Mouse (Mus musculus): ENCODE measurements around the gene Nln. TPM values are rescaled to one million over a fixed set of nuclear protein-coding genes. Genes with fewer than 3 reads are reported as not detected.
A peak's percentile ranks its signal among the peaks of the same experiment; 100 is the strongest.

The Nln gene
- polyA plus RNA-seq, 1 experiment from 2014 or later, result 25.2 TPM

DNA sequence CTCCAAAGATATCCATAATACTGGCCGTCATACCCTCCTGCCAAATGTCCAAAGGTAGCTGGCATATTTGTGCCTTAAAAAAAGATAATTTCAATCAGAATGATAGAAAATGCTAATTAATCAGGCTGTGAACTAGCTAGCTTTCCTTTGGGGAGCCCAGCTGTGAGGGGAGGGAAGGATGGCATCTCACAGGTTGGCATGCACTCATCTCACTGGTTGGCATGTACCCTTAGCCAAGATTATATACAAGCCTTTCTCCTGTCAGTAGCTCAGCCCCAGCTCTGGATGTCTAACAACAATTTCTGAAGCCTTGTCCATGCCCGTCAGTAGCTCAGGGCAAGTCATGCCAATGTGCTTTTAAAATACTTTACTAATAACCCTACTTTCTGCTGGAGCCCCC lies 73.8 kb downstream of the Nln start:
- no peak overlapping the region for H3K9ac ChIP-seq (ENCODE audit: low read length)
- ATAC-seq (ENCODE audit: insufficient read depth, low FRiP score, low TSS enrichment) (no peak), DNase-seq (ENCODE audit: low spot score) (no peak)
- 90% methylated on average over 2 of the region's 2 CpGs for WGBS
- no peaks in the 10 kb centered on the region; the same call in 1 of the 2 replicates for H3K36me3 ChIP-seq (ENCODE audit: control insufficient read depth, insufficient read depth, low read length)
- H3K9me3 ChIP-seq (ENCODE audit: control insufficient read depth, low read length), result no peaks in the 10 kb centered on the region
- H3K27me3 ChIP-seq (ENCODE audit: control insufficient read depth, insufficient read depth, low read length), result no peaks in the 10 kb centered on the region
- H3K4me2 ChIP-seq (ENCODE audit: low read depth), result no peak overlapping the region
- peaks cover 3% of the 10 kb centered on the region; the same call in 1 of the 2 replicates for H3K4me1 ChIP-seq (ENCODE audit: control insufficient read depth, insufficient read depth, low read length)
- no peak overlapping the region for H3K4me3 ChIP-seq (ENCODE audit: low read depth, low read length)
- no peak overlapping the region for H3K27ac ChIP-seq (ENCODE audit: low read depth, low read length)

DNA sequence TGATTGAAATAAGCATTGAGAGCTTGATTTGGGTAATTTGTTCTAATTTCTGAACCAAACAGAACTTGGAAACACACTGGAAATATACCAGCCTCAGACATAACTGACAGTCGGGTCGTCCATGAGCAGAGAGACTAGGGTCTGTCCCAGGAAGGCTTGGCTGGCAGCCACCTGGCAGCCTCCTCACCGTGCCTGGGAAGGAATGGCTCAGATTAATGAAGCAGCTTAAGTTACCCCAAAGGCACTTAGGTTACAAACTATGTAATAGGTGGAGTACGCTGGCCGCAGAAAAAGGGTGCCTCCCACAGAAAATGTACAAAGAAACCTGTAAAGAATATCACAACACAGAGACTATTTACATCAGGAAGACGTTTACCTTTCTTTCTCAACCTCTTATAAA lies 74.6 kb downstream of the Nln start:
- H3K4me2 ChIP-seq (ENCODE audit: low read depth), result no peak overlapping the region
- no peaks in the 10 kb centered on the region for H3K27me3 ChIP-seq (ENCODE audit: control insufficient read depth, insufficient read depth, low read length)
- ATAC-seq (ENCODE audit: insufficient read depth, low FRiP score, low TSS enrichment), result no peak
- H3K9me3 ChIP-seq (ENCODE audit: control insufficient read depth, low read length), result no peaks in the 10 kb centered on the region
- WGBS, result 83% methylated on average over 6 of the region's 6 CpGs
- H3K27ac ChIP-seq (ENCODE audit: low read depth, low read length), result no peak overlapping the region
- no peak for DNase-seq (ENCODE audit: low spot score)
- peaks cover 3% of the 10 kb centered on the region; the same call in 1 of the 2 replicates for H3K4me1 ChIP-seq (ENCODE audit: control insufficient read depth, insufficient read depth, low read length)
- no peak overlapping the region for H3K4me3 ChIP-seq (ENCODE audit: low read depth, low read length)
- no peak overlapping the region for H3K9ac ChIP-seq (ENCODE audit: low read length)
- H3K36me3 ChIP-seq (ENCODE audit: control insufficient read depth, insufficient read depth, low read length), result no peaks in the 10 kb centered on the region; the same call in 1 of the 2 replicates

GRCm38 (mm10) chr13:104032620-104033133 lies 76.7 kb downstream of the Nln start:
- ATAC-seq (ENCODE audit: insufficient read depth, low FRiP score, low TSS enrichment) (no peak), DNase-seq (ENCODE audit: low spot score) (peak; percentile 34)
- Histone ChIP-seq H3K9ac (ENCODE audit: low read length) (no peak overlapping the region), H3K4me1 (ENCODE audit: control insufficient read depth, insufficient read depth, low read length) (peaks cover 3% of the 10 kb centered on the region; the same call in 1 of the 2 replicates), H3K9me3 (ENCODE audit: control insufficient read depth, low read length) (no peaks in the 10 kb centered on the region), H3K36me3 (ENCODE audit: control insufficient read depth, insufficient read depth, low read length) (no peaks in the 10 kb centered on the region; the same call in 1 of the 2 replicates), H3K27me3 (ENCODE audit: control insufficient read depth, insufficient read depth, low read length) (no peaks in the 10 kb centered on the region), H3K4me3 (ENCODE audit: low read depth, low read length) (no peak overlapping the region), H3K4me2 (ENCODE audit: low read depth) (no peak overlapping the region), H3K27ac (ENCODE audit: low read depth, low read length) (no peak overlapping the region)
- 63% methylated on average over 3 of the region's 3 CpGs for WGBS

GRCm38 (mm10) chr13:104031821-104032331 lies 77.5 kb downstream of the Nln start:
- H3K9ac ChIP-seq (ENCODE audit: low read length), result no peak overlapping the region
- H3K27ac ChIP-seq (ENCODE audit: low read depth, low read length), result no peak overlapping the region
- no peak overlapping the region for H3K4me3 ChIP-seq (ENCODE audit: low read depth, low read length)
- H3K27me3 ChIP-seq (ENCODE audit: control insufficient read depth, insufficient read depth, low read length), result no peaks in the 10 kb centered on the region
- no peaks in the 10 kb centered on the region for H3K4me1 ChIP-seq (ENCODE audit: control insufficient read depth, insufficient read depth, low read length)
- H3K4me2 ChIP-seq (ENCODE audit: low read depth), result no peak overlapping the region
- H3K9me3 ChIP-seq (ENCODE audit: control insufficient read depth, low read length), result no peaks in the 10 kb centered on the region
- DNase-seq (ENCODE audit: low spot score), result no peak
- no peaks in the 10 kb centered on the region; the same call in 1 of the 2 replicates for H3K36me3 ChIP-seq (ENCODE audit: control insufficient read depth, insufficient read depth, low read length)
- ATAC-seq (ENCODE audit: insufficient read depth, low FRiP score, low TSS enrichment), result no peak
- WGBS, result 71% methylated on average over 12 of the region's 12 CpGs

- no peaks in the 10 kb centered on the region for H3K27me3 ChIP-seq (ENCODE audit: control insufficient read depth, insufficient read depth, low read length)
- H3K4me3 ChIP-seq (ENCODE audit: low read depth, low read length), result no peak overlapping the region
- no peak for DNase-seq (ENCODE audit: low spot score)
- H3K27ac ChIP-seq (ENCODE audit: low read depth, low read length), result no peak overlapping the region
- H3K9ac ChIP-seq (ENCODE audit: low read length), result no peak overlapping the region
- H3K9me3 ChIP-seq (ENCODE audit: control insufficient read depth, low read length), result no peaks in the 10 kb centered on the region
- WGBS, result 87% methylated on average over 4 of the region's 4 CpGs
- no peak overlapping the region for H3K4me2 ChIP-seq (ENCODE audit: low read depth)
- no peaks in the 10 kb centered on the region for H3K4me1 ChIP-seq (ENCODE audit: control insufficient read depth, insufficient read depth, low read length)
- no peaks in the 10 kb centered on the region; the same call in 1 of the 2 replicates for H3K36me3 ChIP-seq (ENCODE audit: control insufficient read depth, insufficient read depth, low read length)
- ATAC-seq (ENCODE audit: insufficient read depth, low FRiP score, low TSS enrichment), result no peak
Measured at GRCm38 (mm10) chr13:104030956-104031355, 78.5 kb downstream of the Nln start.

- H3K4me2 ChIP-seq (ENCODE audit: low read depth), result no peak overlapping the region
- no peak overlapping the region for H3K27ac ChIP-seq (ENCODE audit: low read depth, low read length)
- H3K4me3 ChIP-seq (ENCODE audit: low read depth, low read length), result no peak overlapping the region
- H3K9me3 ChIP-seq (ENCODE audit: control insufficient read depth, low read length), result no peaks in the 10 kb centered on the region
- H3K36me3 ChIP-seq (ENCODE audit: control insufficient read depth, insufficient read depth, low read length), result no peaks in the 10 kb centered on the region; the same call in 1 of the 2 replicates
- H3K9ac ChIP-seq (ENCODE audit: low read length), result no peak overlapping the region
- no peaks in the 10 kb centered on the region for H3K4me1 ChIP-seq (ENCODE audit: control insufficient read depth, insufficient read depth, low read length)
- H3K27me3 ChIP-seq (ENCODE audit: control insufficient read depth, insufficient read depth, low read length), result no peaks in the 10 kb centered on the region
- ATAC-seq (ENCODE audit: insufficient read depth, low FRiP score, low TSS enrichment) (no peak), DNase-seq (ENCODE audit: low spot score) (no peak)
Measured at GRCm38 (mm10) chr13:104029511-104029910, 79.9 kb downstream of the Nln start.

DNA sequence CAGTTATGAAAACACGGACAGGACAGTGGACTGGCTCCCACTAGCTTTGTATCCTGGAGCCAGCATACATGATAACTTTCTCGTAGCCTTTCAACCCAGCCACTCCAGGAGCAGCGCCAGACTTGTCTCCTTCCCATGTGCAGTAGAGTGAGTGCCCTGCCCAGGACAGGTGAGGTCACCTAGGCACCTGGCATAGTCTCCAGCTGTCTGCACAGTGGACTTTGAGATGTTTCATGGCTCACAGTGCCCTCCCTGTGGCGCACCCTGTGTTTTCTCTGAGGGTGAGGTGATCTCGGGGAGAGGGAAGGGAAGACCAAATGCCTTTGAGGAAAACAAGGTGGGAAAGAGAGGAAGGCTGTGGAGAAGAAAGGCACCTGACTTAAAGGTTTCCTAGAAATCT lies 80.3 kb downstream of the Nln start:
- no peaks in the 10 kb centered on the region for H3K4me1 ChIP-seq (ENCODE audit: control insufficient read depth, insufficient read depth, low read length)
- WGBS, result 89% methylated on average over 5 of the region's 5 CpGs

DNA sequence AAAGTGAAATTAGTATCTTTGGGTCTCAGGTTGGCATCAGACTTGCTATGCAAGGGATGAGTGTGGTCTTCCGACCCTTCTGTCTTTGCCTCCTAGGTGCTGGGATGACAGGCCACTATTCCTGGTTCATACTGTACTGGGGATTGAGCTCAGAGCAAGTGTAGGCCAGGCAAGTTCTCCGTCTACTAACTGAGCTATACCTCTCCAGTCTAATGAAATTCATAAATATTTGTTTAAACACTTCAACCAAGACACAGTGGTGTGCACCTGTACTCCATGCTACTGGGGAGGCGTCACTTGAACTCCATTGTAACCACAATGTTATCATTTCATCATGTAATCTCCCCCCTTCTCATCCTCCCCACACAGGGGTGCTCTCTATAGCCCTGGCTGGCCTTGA lies 82.9 kb downstream of the Nln start:
- H3K9ac ChIP-seq (ENCODE audit: low read length), result no peak overlapping the region
- ATAC-seq (ENCODE audit: insufficient read depth, low FRiP score, low TSS enrichment) (no peak), DNase-seq (ENCODE audit: low spot score) (no peak)
- H3K36me3 ChIP-seq (ENCODE audit: control insufficient read depth, insufficient read depth, low read length), result no peaks in the 10 kb centered on the region; the same call in 1 of the 2 replicates
- 88% methylated on average over 3 of the region's 3 CpGs for WGBS
- H3K4me3 ChIP-seq (ENCODE audit: low read depth, low read length), result no peak overlapping the region
- H3K9me3 ChIP-seq (ENCODE audit: control insufficient read depth, low read length), result no peaks in the 10 kb centered on the region
- no peaks in the 10 kb centered on the region for H3K27me3 ChIP-seq (ENCODE audit: control insufficient read depth, insufficient read depth, low read length)
- H3K4me1 ChIP-seq (ENCODE audit: control insufficient read depth, insufficient read depth, low read length), result no peaks in the 10 kb centered on the region
- no peak overlapping the region for H3K27ac ChIP-seq (ENCODE audit: low read depth, low read length)
- no peak overlapping the region for H3K4me2 ChIP-seq (ENCODE audit: low read depth)

More for the DNA sequence above, 80.3 kb downstream of the Nln start:
- H3K4me3 ChIP-seq (ENCODE audit: low read depth, low read length), result no peak overlapping the region
- ATAC-seq (ENCODE audit: insufficient read depth, low FRiP score, low TSS enrichment), result no peak
- H3K4me2 ChIP-seq (ENCODE audit: low read depth), result no peak overlapping the region
- H3K9ac ChIP-seq (ENCODE audit: low read length), result no peak overlapping the region
- H3K9me3 ChIP-seq (ENCODE audit: control insufficient read depth, low read length), result no peaks in the 10 kb centered on the region
- no peaks in the 10 kb centered on the region for H3K27me3 ChIP-seq (ENCODE audit: control insufficient read depth, insufficient read depth, low read length)
- DNase-seq (ENCODE audit: low spot score), result no peak
- H3K27ac ChIP-seq (ENCODE audit: low read depth, low read length), result no peak overlapping the region
- no peaks in the 10 kb centered on the region for H3K36me3 ChIP-seq (ENCODE audit: control insufficient read depth, insufficient read depth, low read length)

- no peaks in the 10 kb centered on the region for H3K27me3 ChIP-seq (ENCODE audit: control insufficient read depth, insufficient read depth, low read length)
- H3K4me3 ChIP-seq (ENCODE audit: low read depth, low read length), result no peak overlapping the region
- H3K9me3 ChIP-seq (ENCODE audit: control insufficient read depth, low read length), result no peaks in the 10 kb centered on the region
- H3K4me1 ChIP-seq (ENCODE audit: control insufficient read depth, insufficient read depth, low read length), result no peaks in the 10 kb centered on the region
- H3K4me2 ChIP-seq (ENCODE audit: low read depth), result no peak overlapping the region
- DNase-seq (ENCODE audit: low spot score), result no peak
- 83% methylated on average over 6 of the region's 6 CpGs for WGBS
- no peak overlapping the region for H3K9ac ChIP-seq (ENCODE audit: low read length)
- ATAC-seq (ENCODE audit: insufficient read depth, low FRiP score, low TSS enrichment), result no peak
- no peaks in the 10 kb centered on the region; the same call in 1 of the 2 replicates for H3K36me3 ChIP-seq (ENCODE audit: control insufficient read depth, insufficient read depth, low read length)
- no peak overlapping the region for H3K27ac ChIP-seq (ENCODE audit: low read depth, low read length)
Measured at GRCm38 (mm10) chr13:104025710-104025995, 83.8 kb downstream of the Nln start.
